Mouse (Mus musculus): ENCODE measurements around the gene Gm28308. TPM values are rescaled to one million over a fixed set of nuclear protein-coding genes. Genes with fewer than 3 reads are reported as not detected.

Gm28308 gene
- polyA plus RNA-seq, 1 experiment: 0.78 TPM

- TF ChIP-seq CTCF (conservative IDR thresholded peaks at IDR 0.05; ENCODE audit: insufficient read depth, insufficient read length, low read depth, low read length): no peak
- TF ChIP-seq POLR2A (IDR thresholded peaks at IDR 0.05; ENCODE audit: low read depth, low read length): no peak
- 16% methylated on average over 32 of the region's 32 CpGs for WGBS
- Histone ChIP-seq H3K27me3 (replicated peaks; ENCODE audit: control insufficient read depth, insufficient read depth, low read length) (no peaks in the 10 kb centered on the region), H3K4me1 (ENCODE audit: control insufficient read depth, insufficient read depth, low read length) (peaks cover 7% of the 10 kb centered on the region; the same call in 1 of the 2 replicates), H3K36me3 (ENCODE audit: control insufficient read depth, insufficient read depth, low read length) (no peaks in the 10 kb centered on the region), H3K27ac (ENCODE audit: insufficient read depth, low read depth, low read length) (no peak overlapping the region), H3K4me3 (ENCODE audit: insufficient read depth, low read depth, low read length) (peak overlapping the region; percentile 85)
- DNase-seq: no peak
Observed at GRCm38 (mm10) chr6:52157466-52158275, 55.5 kb downstream of the Gm28308 start.

GRCm38 (mm10) chr6:52156551-52157200 is 56.5 kb downstream of the Gm28308 start:
- Histone ChIP-seq H3K36me3 (ENCODE audit: control insufficient read depth, insufficient read depth, low read length) (no peaks in the 10 kb centered on the region), H3K27me3 (replicated peaks; ENCODE audit: control insufficient read depth, insufficient read depth, low read length) (no peaks in the 10 kb centered on the region), H3K4me1 (ENCODE audit: control insufficient read depth, insufficient read depth, low read length) (peaks cover 7% of the 10 kb centered on the region; the same call in 1 of the 2 replicates), H3K4me3 (ENCODE audit: insufficient read depth, low read depth, low read length) (no peak overlapping the region), H3K27ac (ENCODE audit: insufficient read depth, low read depth, low read length) (no peak overlapping the region)
- DNase-seq: no peak
- WGBS: 76% methylated on average over 20 of the region's 20 CpGs
- TF ChIP-seq CTCF (conservative IDR thresholded peaks at IDR 0.05; ENCODE audit: insufficient read depth, insufficient read length, low read depth, low read length) (no peak), POLR2A (IDR thresholded peaks at IDR 0.05; ENCODE audit: low read depth, low read length) (no peak)

DNA sequence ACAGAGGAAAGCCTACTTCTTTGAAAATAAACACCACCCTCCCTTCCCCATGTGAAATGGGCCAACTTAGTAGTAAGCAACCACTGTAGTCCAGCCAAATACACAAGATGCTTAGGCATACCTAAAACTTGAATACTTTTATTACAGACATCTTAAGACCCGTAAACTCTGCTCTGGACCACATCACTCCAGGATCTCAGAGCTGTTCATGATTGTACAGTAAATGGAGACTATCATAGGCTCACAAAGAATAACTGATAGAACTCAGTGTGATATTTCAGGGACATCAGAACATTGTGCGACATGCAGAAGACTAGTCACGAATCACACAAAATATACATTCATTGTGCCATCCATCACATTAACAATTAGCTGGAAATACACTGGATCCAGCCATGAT is 57.7 kb downstream of the Gm28308 start:
- Histone ChIP-seq H3K4me1 (ENCODE audit: control insufficient read depth, insufficient read depth, low read length) (peaks cover 3% of the 10 kb centered on the region; the same call in 1 of the 2 replicates), H3K4me3 (ENCODE audit: insufficient read depth, low read depth, low read length) (no peak overlapping the region), H3K27me3 (replicated peaks; ENCODE audit: control insufficient read depth, insufficient read depth, low read length) (0 out of 2 replicates have a peak, but pooled peaks cover 1% of the 10 kb centered on the region), H3K27ac (ENCODE audit: insufficient read depth, low read depth, low read length) (no peak overlapping the region), H3K36me3 (ENCODE audit: control insufficient read depth, insufficient read depth, low read length) (no peaks in the 10 kb centered on the region)
- no peak for TF ChIP-seq CTCF (conservative IDR thresholded peaks at IDR 0.05; ENCODE audit: insufficient read depth, insufficient read length, low read depth, low read length)
- no peak for DNase-seq
- WGBS: 92% methylated on average over 3 of the region's 3 CpGs

DNA sequence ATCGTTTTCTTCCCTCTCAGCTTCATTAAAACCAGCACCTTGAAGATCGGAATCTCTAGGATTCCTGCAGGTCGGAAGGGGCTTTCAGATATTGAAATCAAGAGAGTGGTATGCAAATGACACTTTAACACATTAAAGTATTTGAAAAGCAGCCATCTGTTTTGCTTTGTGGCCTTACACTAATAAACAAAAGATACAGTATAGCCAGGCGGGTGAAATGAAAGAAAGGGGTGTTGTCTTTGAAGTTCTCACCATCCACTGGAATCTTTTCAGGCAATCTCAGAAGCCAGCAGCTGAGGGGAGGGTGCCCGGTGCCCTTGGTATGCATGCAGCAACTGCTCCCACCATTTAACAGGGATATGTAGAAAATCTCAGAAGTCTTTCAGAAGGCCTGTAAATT is 59.1 kb downstream of the Gm28308 start:
- Histone ChIP-seq H3K27ac (ENCODE audit: insufficient read depth, low read depth, low read length) (no peak overlapping the region), H3K27me3 (replicated peaks; ENCODE audit: control insufficient read depth, insufficient read depth, low read length) (0 out of 2 replicates have a peak, but pooled peaks cover 1% of the 10 kb centered on the region), H3K4me1 (ENCODE audit: control insufficient read depth, insufficient read depth, low read length) (no peaks in the 10 kb centered on the region), H3K4me3 (ENCODE audit: insufficient read depth, low read depth, low read length) (no peak overlapping the region), H3K36me3 (ENCODE audit: control insufficient read depth, insufficient read depth, low read length) (no peaks in the 10 kb centered on the region)
- DNase-seq: no peak
- TF ChIP-seq POLR2A (IDR thresholded peaks at IDR 0.05; ENCODE audit: low read depth, low read length) (no peak), CTCF (conservative IDR thresholded peaks at IDR 0.05; ENCODE audit: insufficient read depth, insufficient read length, low read depth, low read length) (no peak)
- 90% methylated on average over 5 of the region's 5 CpGs for WGBS

GRCm38 (mm10) chr6:52153270-52153669 is 59.9 kb downstream of the Gm28308 start:
- WGBS: 54% methylated on average over 6 of the region's 6 CpGs
- H3K27me3 ChIP-seq (replicated peaks; ENCODE audit: control insufficient read depth, insufficient read depth, low read length): 0 out of 2 replicates have a peak, but pooled peaks cover 1% of the 10 kb centered on the region

GRCm38 (mm10) chr6:52152226-52153193 is 60.6 kb downstream of the Gm28308 start:
- Histone ChIP-seq H3K36me3 (ENCODE audit: control insufficient read depth, insufficient read depth, low read length) (no peaks in the 10 kb centered on the region), H3K27ac (ENCODE audit: insufficient read depth, low read depth, low read length) (no peak overlapping the region), H3K4me1 (ENCODE audit: control insufficient read depth, insufficient read depth, low read length) (no peaks in the 10 kb centered on the region), H3K4me3 (ENCODE audit: insufficient read depth, low read depth, low read length) (no peak overlapping the region), H3K27me3 (replicated peaks; ENCODE audit: control insufficient read depth, insufficient read depth, low read length) (0 out of 2 replicates have a peak, but pooled peaks cover 1% of the 10 kb centered on the region)
- WGBS: 63% methylated on average over 16 of the region's 16 CpGs
- TF ChIP-seq POLR2A (IDR thresholded peaks at IDR 0.05; ENCODE audit: low read depth, low read length): no peak
- TF ChIP-seq CTCF (conservative IDR thresholded peaks at IDR 0.05; ENCODE audit: insufficient read depth, insufficient read length, low read depth, low read length): no peak
- no peak for DNase-seq

More at GRCm38 (mm10) chr6:52153270-52153669, 59.9 kb downstream of the Gm28308 start:
- DNase-seq: no peak
- H3K4me1 ChIP-seq (ENCODE audit: control insufficient read depth, insufficient read depth, low read length): no peaks in the 10 kb centered on the region
- H3K4me3 ChIP-seq (ENCODE audit: insufficient read depth, low read depth, low read length): no peak overlapping the region
- no peaks in the 10 kb centered on the region for H3K36me3 ChIP-seq (ENCODE audit: control insufficient read depth, insufficient read depth, low read length)
- H3K27ac ChIP-seq (ENCODE audit: insufficient read depth, low read depth, low read length): no peak overlapping the region
- TF ChIP-seq CTCF (conservative IDR thresholded peaks at IDR 0.05; ENCODE audit: insufficient read depth, insufficient read length, low read depth, low read length) (no peak), POLR2A (IDR thresholded peaks at IDR 0.05; ENCODE audit: low read depth, low read length) (no peak)

Data from kidney, adult 2 months (tissue).